Comparison of ENCODE assay signal across 21 mouse cellular contexts in genomic region chr13:44983635-44984401, GRCm38 (mm10).
"Had no signal": no experiment of that assay in that cellular context is flagged by ENCODE, and none has a peak within 500 bp of the region (broad histone marks: within the 10 kb centered on the region; RNA-seq: fewer than 3 reads in every experiment).

No protein-coding gene starts in this region.

- H3K4me2 ChIP-seq: liver, embryonic 13.5 days; lung, embryonic 14.5 days; midbrain, embryonic 13.5 days; neural tube, embryonic 12.5 days; neural tube, embryonic 15.5 days had no signal

- H3K9me3 ChIP-seq: liver, embryonic 13.5 days; megakaryocyte, embryonic 14.5 days; midbrain, embryonic 10.5 days; midbrain, embryonic 13.5 days; neural tube, embryonic 12.5 days; neural tube, embryonic 15.5 days had no signal

- H3K27me3 ChIP-seq: liver, embryonic 13.5 days; megakaryocyte, embryonic 14.5 days; midbrain, embryonic 13.5 days; neural tube, embryonic 12.5 days; neural tube, embryonic 15.5 days had no signal

- H3K4me3 ChIP-seq: layer of hippocampus, adult 2 months; liver, embryonic 13.5 days; midbrain, embryonic 10.5 days; midbrain, embryonic 13.5 days; neural tube, embryonic 12.5 days; neural tube, embryonic 15.5 days had no signal

- H3K9ac ChIP-seq: liver, embryonic 13.5 days; lung, embryonic 14.5 days; midbrain, embryonic 13.5 days; neural tube, embryonic 12.5 days; neural tube, embryonic 15.5 days had no signal

- H3K27ac ChIP-seq: layer of hippocampus, adult 2 months; liver, embryonic 13.5 days; midbrain, embryonic 10.5 days; midbrain, embryonic 13.5 days; neural tube, embryonic 12.5 days; neural tube, embryonic 15.5 days; stomach, postnatal 0 days had no signal

- H3K4me1 ChIP-seq: midbrain, embryonic 10.5 days; midbrain, embryonic 13.5 days; neural tube, embryonic 12.5 days had no signal

- ATAC-seq: midbrain, embryonic 13.5 days; midbrain, embryonic 16.5 days had no signal

- DNase-seq: kidney, adult 18-20 months; kidney, adult 9 months; kidney, postnatal 25 days; layer of hippocampus, adult 9-11 months; liver, embryonic 13.5 days; lung, embryonic 14.5 days; lung, postnatal 10 days; lung, postnatal 36 days; right cerebral cortex, adult 18-20 months; right cerebral cortex, postnatal 14 days; right cerebral cortex, postnatal 4 days; thymus, adult 2 months; thymus, postnatal 14 days had no signal
